Mouse (Mus musculus) stomach, embryonic 16.5 days (tissue): Measurements from ENCODE around the gene Stx1b. TPM values are rescaled to one million over a fixed set of nuclear protein-coding genes. Genes with fewer than 3 reads are reported as not detected.
"Not testable (repeated sequence)": the region's sequence is repeated elsewhere in the genome, so short reads cannot be mapped to it uniquely, and the experiment has no call there.

ENCODE experiments used
- ATAC-seq: fragments of 200-750 bp; cut with Nextera tagmentation; 2 replicates; pipeline ENCODE4 v1.8.0; 2017; ENCODE audit warnings: moderate number of reproducible peaks, moderate TSS enrichment; ENCODE audit not compliant: insufficient read depth, low FRiP score
- H3K27ac ChIP-seq: fragments of 300-500 bp; sonication (generic); 2 replicates; pipeline ENCODE4 v1.5.1; 2014; ENCODE audit warnings: low read length
- H3K27me3 ChIP-seq: fragments of 300-500 bp; sonication (generic); 2 replicates; pipeline ENCODE4 v1.6.1; 2014; ENCODE audit warnings: low read length, control low read depth, mixed read lengths; ENCODE audit not compliant: control insufficient read depth, insufficient read depth
- H3K36me3 ChIP-seq: fragments of 300-500 bp; sonication (generic); 2 replicates; pipeline ENCODE4 v1.6.1; 2014; ENCODE audit warnings: low read length; ENCODE audit not compliant: control insufficient read depth, insufficient read depth
- H3K4me1 ChIP-seq: fragments of 300-500 bp; sonication (generic); 2 replicates; pipeline ENCODE4 v1.6.1; 2014; ENCODE audit warnings: low read length, control low read depth, mixed read lengths; ENCODE audit not compliant: control insufficient read depth, insufficient read depth
- H3K4me2 ChIP-seq: fragments of 300-500 bp; sonication (generic); 2 replicates; pipeline ENCODE4 v1.6.1; 2014; ENCODE audit warnings: low read depth, low read length, mixed read lengths
- H3K4me3 ChIP-seq: fragments of 300-500 bp; sonication (generic); replicated peaks from 2 replicates; pipeline ENCODE4 v1.5.1; 2014; ENCODE audit warnings: mild to moderate bottlenecking, low read length
- H3K9ac ChIP-seq: fragments of 300-500 bp; sonication (generic); 2 replicates; pipeline ENCODE4 v1.6.1; 2014; ENCODE audit warnings: low read length
- H3K9me3 ChIP-seq: fragments of 300-500 bp; sonication (generic); replicated peaks from 2 replicates; pipeline ENCODE4 v1.6.1; 2016; ENCODE audit warnings: low read length, control low read depth; ENCODE audit not compliant: control insufficient read depth
- WGBS: fragments of 180-500 bp; shearing (Covaris S2); extraction: QIAGEN DNeasy Blood & Tissue Kit; methylation state at CpG from one replicate; pipeline ENCODE4 v1.1.7; 2014; 5-methylcytosine and 5-hydroxymethylcytosine counted together
- polyA plus RNA-seq: library from polyadenylated mRNA; unstranded; fragments of >200 nt; fragmentation: Nextera tagmentation; extraction: Ambion mirVana; gene quantifications from 2 replicates; pipeline ENCODE4 v1.2.1, GENCODE M21; 2015

The Stx1b gene
- polyA plus RNA-seq, 1 experiment from 2014 or later = 3.6 TPM

GRCm38 (mm10) chr7:127775837-127776236, 48.5 kb downstream of the Stx1b start:
- peak overlapping the region; percentile 92 for H3K9ac ChIP-seq
- peaks cover 18% of the 10 kb centered on the region for H3K4me1 ChIP-seq
- H3K27ac ChIP-seq = peak overlapping the region; percentile 100
- not testable (repeated sequence) for H3K36me3 ChIP-seq, H3K27me3 ChIP-seq, H3K9me3 ChIP-seq, ATAC-seq
- H3K4me3 ChIP-seq = peak overlapping the region; percentile 86
- H3K4me2 ChIP-seq = peak overlapping the region; percentile 70
- 74% methylated on average over 7 of the region's 7 CpGs for WGBS

GRCm38 (mm10) chr7:127773664-127774384, 50.5 kb downstream of the Stx1b start:
- H3K4me3 ChIP-seq = no peak overlapping the region
- peaks cover 23% of the 10 kb centered on the region for H3K4me1 ChIP-seq
- ATAC-seq = no peak
- no peaks in the 10 kb centered on the region for H3K36me3 ChIP-seq
- H3K9ac ChIP-seq = no peak overlapping the region
- 36% methylated on average over 9 of the region's 9 CpGs for WGBS
- H3K9me3 ChIP-seq = no peaks in the 10 kb centered on the region
- no peaks in the 10 kb centered on the region for H3K27me3 ChIP-seq
- H3K27ac ChIP-seq = no peak overlapping the region
- no peak overlapping the region for H3K4me2 ChIP-seq

- Histone ChIP-seq H3K36me3 (no peaks in the 10 kb centered on the region), H3K9ac (no peak overlapping the region), H3K4me3 (no peak overlapping the region), H3K27ac (peak overlapping the region; percentile 41; the same call in 1 of the 2 replicates), H3K9me3 (no peaks in the 10 kb centered on the region), H3K4me1 (peaks cover 14% of the 10 kb centered on the region), H3K27me3 (no peaks in the 10 kb centered on the region), H3K4me2 (no peak overlapping the region)
- no peak for ATAC-seq
- 89% methylated on average over 1 of the region's 1 CpGs for WGBS
Measured at GRCm38 (mm10) chr7:127772557-127772956, 51.8 kb downstream of the Stx1b start.

- H3K36me3 ChIP-seq = no peaks in the 10 kb centered on the region
- no peak overlapping the region for H3K9ac ChIP-seq
- H3K27me3 ChIP-seq = no peaks in the 10 kb centered on the region
- peaks cover 14% of the 10 kb centered on the region for H3K4me1 ChIP-seq
- 46% methylated on average over 3 of the region's 3 CpGs for WGBS
- peak overlapping the region; percentile 41; the same call in 1 of the 2 replicates for H3K27ac ChIP-seq
- ATAC-seq = no peak
- no peak overlapping the region for H3K4me2 ChIP-seq
- no peaks in the 10 kb centered on the region for H3K9me3 ChIP-seq
- H3K4me3 ChIP-seq = no peak overlapping the region
Measured at GRCm38 (mm10) chr7:127772080-127772479, 52.3 kb downstream of the Stx1b start.

- Histone ChIP-seq H3K4me3 (no peak overlapping the region), H3K4me2 (peak overlapping the region; percentile 94), H3K27me3 (no peaks in the 10 kb centered on the region), H3K27ac (peak overlapping the region; percentile 94; the same call in 1 of the 2 replicates), H3K36me3 (no peaks in the 10 kb centered on the region), H3K9ac (no peak overlapping the region; the same call in 1 of the 2 replicates), H3K9me3 (no peaks in the 10 kb centered on the region), H3K4me1 (peaks cover 14% of the 10 kb centered on the region)
- 60% methylated on average over 5 of the region's 5 CpGs for WGBS
- no peak for ATAC-seq
Measured at GRCm38 (mm10) chr7:127771262-127771661, 53.1 kb downstream of the Stx1b start.

GRCm38 (mm10) chr7:127770039-127770905, 54.1 kb downstream of the Stx1b start:
- 0 out of 2 replicates have a peak, but pooled peaks cover 4% of the 10 kb centered on the region for H3K36me3 ChIP-seq
- 2% methylated on average over 27 of the region's 27 CpGs for WGBS
- H3K4me3 ChIP-seq = peak overlapping the region; percentile 72
- peak overlapping the region; percentile 92 for H3K9ac ChIP-seq
- peak overlapping the region; percentile 94 for H3K4me2 ChIP-seq
- peak overlapping the region; percentile 94 for H3K27ac ChIP-seq
- ATAC-seq = peak; percentile 10
- H3K27me3 ChIP-seq = no peaks in the 10 kb centered on the region
- peaks cover 11% of the 10 kb centered on the region for H3K4me1 ChIP-seq
- no peaks in the 10 kb centered on the region for H3K9me3 ChIP-seq

- Histone ChIP-seq H3K9me3 (no peaks in the 10 kb centered on the region), H3K4me2 (peak within 1 kb of the TSS; percentile 94), H3K27me3 (no peaks in the 10 kb centered on the region), H3K4me1 (peaks cover 11% of the 10 kb centered on the region), H3K9ac (peak within 1 kb of the TSS; percentile 92), H3K27ac (peak within 1 kb of the TSS; percentile 94), H3K36me3 (0 out of 2 replicates have a peak, but pooled peaks cover 4% of the 10 kb centered on the region), H3K4me3 (peak within 1 kb of the TSS; percentile 72)
- WGBS = 0% methylated on average over 24 of the region's 24 CpGs
- peak; percentile 82 for ATAC-seq
Measured at GRCm38 (mm10) chr7:127769651-127770038, 54.7 kb downstream of the Stx1b start, which contains the start of gene Orai3. Gene Orai3 (plus strand): TSS chr7:127769815.

GRCm38 (mm10) chr7:127768997-127769593, 55.3 kb downstream of the Stx1b start:
- H3K4me1 ChIP-seq = peaks cover 11% of the 10 kb centered on the region
- no peaks in the 10 kb centered on the region for H3K27me3 ChIP-seq
- peak overlapping the region; percentile 92 for H3K9ac ChIP-seq
- H3K27ac ChIP-seq = peak overlapping the region; percentile 94
- WGBS = 1% methylated on average over 13 of the region's 16 CpGs
- peaks cover 4% of the 10 kb centered on the region; the same call in 1 of the 2 replicates for H3K36me3 ChIP-seq
- H3K4me3 ChIP-seq = peak overlapping the region; percentile 72
- no peaks in the 10 kb centered on the region for H3K9me3 ChIP-seq
- ATAC-seq = peak; percentile 90
- H3K4me2 ChIP-seq = peak overlapping the region; percentile 94
